Mouse (Mus musculus): Measurements from ENCODE around the gene Tedc1.

The Tedc1 gene

DNA sequence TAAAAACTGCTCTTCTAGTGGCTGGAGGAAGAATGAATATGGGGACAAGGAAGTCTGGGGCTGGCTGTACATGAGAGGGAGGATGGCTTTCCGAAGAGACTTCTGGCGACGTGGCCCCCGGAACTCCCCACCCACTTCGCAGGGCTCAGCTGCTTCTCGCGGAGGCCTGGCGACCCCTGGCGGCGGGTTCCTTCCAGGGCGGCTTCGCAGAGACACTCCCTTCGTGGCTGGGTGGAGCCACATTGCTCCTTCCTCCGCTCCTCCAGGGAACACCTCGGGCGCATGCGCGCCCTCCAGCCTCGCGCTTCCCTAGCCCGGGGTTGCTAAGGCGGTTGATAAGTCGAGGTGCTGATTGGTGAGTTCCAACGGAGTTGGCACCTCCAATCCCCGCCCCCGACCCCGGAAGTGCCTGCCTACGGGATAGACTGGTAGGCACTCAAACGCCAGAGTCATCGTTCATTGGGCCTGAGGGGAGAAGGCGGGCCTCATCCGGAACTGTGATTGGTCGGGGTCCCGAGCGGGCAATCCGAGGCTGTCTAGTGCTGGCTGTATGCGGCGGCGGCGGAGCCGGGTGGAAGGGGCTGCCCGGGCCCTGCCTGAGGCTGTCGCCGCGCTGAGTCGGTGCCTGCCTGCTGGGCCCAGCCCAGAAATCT, at the start of gene Tedc1:
TSS of gene Tedc1 (plus strand) at position 535 of the 653 bp plus-strand sequence.
- peak; percentile 99 for DNase-seq

DNA sequence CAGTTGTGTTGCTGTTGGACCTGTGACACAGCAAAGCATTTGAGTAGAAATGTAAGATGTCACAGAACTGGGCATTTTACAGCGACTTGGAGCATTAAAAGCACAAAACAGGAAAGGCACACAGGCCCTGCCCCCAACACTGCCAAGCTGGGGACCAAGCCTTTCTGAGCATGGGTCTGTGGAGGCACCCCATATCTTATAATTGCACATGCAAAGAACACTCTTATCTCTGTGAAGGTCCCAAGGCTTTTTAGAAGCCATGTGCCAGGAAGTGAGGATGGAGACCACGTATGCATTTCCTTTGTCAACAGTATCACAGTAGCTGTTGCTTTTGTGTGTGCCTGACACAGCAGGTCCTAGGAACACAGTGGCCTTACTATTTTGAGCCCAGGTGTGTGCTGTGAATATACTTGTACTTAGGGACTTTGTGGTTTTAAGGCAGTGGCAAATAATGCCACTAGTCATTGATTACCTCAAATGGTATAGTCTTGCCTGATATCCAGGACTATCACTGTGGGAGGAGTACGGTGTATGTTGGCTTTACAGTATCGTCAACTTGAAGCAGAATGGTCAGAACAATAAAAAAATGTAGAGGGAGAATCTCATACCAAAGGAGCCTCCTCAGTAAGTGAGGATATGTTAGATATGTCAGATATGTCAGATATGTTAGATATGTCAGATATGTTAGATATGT, 48.6 kb upstream of the Tedc1 start:
- no peak for DNase-seq

DNA sequence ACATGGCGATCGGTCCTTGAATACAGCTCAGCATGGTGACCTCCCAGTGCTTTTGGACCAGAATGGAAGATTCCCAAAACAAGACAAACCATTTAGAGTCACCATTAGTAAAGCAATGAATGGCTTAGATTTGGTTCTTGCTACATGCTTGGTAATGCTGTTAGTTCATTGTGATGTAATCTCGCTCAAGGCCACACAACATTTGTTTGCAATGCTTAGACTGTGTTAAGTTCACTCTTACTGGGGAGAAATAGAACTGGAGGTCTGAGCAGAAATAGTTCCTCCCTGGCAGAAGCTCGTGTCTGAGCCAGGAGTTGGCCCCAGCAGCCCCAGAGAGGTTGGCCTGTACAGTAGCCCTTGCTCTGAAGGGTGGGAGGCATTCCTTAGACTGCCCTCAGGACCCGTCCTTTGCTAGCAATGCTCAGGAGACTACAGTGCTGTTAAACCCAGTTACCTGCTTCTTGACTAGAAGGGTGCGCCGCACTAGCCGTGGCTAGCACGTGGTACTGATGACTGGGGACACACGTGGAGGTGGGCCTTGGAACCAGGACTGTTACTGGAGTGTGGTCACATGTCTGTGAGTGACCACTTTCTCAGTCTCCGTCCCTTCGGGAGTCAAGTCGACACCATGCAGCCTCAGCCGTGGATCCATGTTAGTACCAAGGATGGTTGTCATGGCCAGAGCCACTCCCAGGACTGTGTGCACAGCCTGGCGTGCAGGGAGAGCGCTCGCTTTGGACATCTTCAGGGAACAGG, 47.5 kb upstream of the Tedc1 start:
- no peak for DNase-seq

DNA sequence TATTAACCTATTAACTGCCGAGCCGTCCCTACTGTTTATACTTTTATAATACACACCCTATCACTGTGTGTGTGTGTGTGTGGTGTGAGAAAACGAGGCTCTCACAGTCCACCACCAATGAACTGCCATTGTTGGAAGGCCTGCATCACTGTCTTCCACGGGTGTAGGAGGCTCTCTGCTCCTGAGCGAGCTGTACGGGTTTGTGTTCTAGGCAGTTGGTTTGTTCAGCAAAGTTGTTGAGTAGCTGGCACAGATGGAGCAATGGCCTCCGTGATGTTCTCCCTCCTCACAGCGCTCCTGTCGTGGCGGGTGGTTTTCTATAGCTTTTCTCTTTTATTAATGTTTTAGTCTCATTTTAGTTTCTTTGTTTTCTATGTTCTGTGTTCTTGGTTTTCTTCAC, 46.4 kb upstream of the Tedc1 start:
- DNase-seq, result no peak

DNA sequence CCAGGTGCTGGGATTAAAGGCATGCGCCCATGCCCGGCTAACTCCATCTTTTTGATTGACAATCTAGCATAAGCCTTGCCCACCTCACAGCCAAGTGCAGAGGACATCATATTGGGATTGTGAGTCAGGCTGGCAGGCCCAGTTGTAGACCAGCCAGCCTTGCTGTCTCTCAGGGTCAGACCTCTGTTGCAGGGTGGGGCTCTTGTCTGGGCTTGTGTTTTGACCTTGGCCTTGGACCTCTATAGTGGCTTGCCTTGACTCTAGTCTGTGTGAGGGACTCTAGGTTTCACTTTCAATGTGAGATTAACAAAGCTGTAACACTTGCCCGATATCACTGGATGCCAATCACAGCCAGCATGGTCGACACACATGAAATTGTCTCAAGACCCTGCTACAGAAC, 42.1 kb upstream of the Tedc1 start:
- DNase-seq, result no peak

- peak; percentile 44 for DNase-seq
Measured at GRCm38 (mm10) chr12:113114856-113115538, 41.2 kb upstream of the Tedc1 start.

- peak; percentile 91 for DNase-seq
Measured at GRCm38 (mm10) chr12:113119516-113120410, 36.5 kb upstream of the Tedc1 start.

DNA sequence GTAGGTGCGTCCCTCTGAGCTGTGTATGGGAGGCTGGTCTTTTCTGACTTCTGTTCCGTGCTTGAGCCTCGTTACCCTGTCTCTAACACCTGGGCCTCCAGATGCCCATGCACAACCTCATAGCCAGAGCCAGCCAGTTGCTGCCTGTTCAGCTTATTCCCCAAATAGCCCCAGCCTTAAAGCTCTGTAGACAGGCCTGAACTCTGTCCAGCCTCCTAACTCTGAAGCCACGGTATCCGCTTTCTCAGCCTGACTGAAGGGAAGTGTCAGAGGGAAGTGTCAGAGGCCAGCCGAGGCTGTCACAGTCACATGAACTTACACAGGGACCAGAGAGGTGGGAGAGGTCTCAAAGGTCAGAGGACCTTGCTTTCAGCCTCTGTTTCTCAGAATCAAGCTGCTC, 31.5 kb upstream of the Tedc1 start:
- no peak for DNase-seq

GRCm38 (mm10) chr12:113130732-113131131, 25.5 kb upstream of the Tedc1 start:
- no peak for DNase-seq

- no peak for DNase-seq
Measured at GRCm38 (mm10) chr12:113131601-113132000, 24.6 kb upstream of the Tedc1 start.

DNA sequence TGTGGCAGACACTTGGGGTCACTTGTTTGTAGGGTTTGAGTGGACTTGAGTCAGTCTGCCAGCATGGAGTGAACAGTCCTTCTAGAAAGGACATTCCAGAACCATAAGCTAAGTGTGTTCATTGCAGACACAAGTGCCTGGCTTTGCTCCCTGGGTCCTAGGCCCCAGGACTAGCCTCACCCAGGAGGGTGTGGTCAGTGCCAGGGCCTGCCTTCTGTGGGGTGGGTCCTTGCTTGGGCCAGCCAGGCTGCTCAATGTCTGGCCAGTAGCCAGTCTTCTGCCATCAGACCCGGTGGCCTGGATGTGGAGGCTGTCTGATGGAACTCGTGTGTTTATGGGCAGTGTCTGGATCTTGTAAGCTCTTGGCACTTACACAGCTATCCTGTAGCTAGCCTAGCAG, 23.7 kb upstream of the Tedc1 start:
- peak; percentile 97 for DNase-seq

GRCm38 (mm10) chr12:113133260-113133659, 23.0 kb upstream of the Tedc1 start:
- peak; percentile 41 for DNase-seq

- DNase-seq, result peak; percentile 38
Measured at GRCm38 (mm10) chr12:113133861-113134403, 22.3 kb upstream of the Tedc1 start.

DNA sequence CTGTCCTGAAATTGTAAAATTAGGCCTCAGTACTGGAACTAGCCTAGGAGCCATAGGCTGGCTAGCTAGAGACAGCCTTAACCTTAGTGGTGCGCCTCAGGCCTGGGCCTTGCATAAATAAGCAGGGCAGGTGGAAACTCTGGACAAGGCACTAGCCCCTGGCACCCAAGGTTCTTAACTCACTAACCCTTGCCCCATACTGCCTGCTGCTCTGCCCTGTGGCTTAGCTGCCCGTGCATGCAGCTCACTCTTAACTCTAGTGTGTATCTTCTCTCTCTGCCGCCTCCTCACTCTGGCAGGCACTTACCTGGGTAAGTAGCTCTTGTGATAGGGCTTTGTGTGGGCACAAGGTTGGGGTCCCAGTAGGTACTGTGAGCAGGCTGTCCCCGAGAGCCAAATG, 21.7 kb upstream of the Tedc1 start:
- no peak for DNase-seq

- no peak for DNase-seq
Measured at GRCm38 (mm10) chr12:113135401-113135800, 20.8 kb upstream of the Tedc1 start.

GRCm38 (mm10) chr12:113136492-113137020, 19.7 kb upstream of the Tedc1 start:
- DNase-seq, result no peak

DNA sequence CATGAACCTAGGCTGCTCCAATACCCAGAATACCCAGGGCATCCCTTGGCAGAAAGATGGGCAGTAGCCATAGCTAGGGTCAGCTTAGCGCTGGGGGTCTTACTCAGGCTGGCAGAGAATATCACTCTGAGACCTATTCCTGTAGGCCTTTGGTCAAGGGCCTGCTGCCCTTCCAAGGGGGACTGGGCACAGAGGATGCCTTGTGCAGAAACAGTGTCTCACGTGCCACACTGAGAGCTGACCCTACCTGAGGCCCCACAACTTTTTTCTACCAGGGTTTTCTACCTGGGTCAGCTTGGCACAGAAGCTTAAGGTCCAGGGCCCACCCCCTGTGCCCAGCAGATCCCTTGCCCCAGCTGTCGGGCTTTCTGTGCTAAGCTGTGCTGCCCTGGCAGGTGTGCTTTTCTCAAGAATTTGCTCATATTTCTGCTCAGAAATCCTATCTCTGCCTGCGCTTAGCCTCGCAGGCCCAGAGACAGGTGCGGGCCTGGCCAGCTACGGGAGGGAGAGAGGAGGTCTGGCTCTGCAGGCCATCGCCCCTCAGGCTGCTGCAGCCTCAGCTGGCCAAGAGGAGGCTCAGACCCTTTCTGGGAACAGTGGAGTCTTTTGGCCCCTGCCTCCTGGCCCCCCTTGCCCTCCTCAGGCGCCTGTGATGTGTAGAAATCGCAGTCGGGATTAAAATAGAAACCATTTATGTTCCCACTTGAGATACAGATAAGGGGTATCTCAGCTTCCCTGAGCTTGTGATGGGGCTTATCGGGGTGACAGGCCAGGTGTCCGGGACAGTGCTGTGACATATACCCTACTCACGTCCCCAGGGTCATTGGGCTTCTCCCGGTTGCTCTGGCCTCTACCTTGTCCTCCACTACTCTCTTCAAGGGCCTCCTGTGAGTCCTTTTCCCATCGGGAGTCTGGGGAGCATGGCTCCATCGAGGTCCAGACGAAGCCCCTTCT, 18.7 kb upstream of the Tedc1 start:
- DNase-seq, result no peak

GRCm38 (mm10) chr12:113138291-113138690, 17.9 kb upstream of the Tedc1 start:
- DNase-seq, result no peak

- peak; percentile 89 for DNase-seq
Measured at GRCm38 (mm10) chr12:113138901-113139864, 17.0 kb upstream of the Tedc1 start.

Data from lung, postnatal 36 days (tissue).